9 mouse cellular contexts compared by ENCODE assay signal in genomic region chrX:51019884-51020283, GRCm38 (mm10). TPM values are rescaled to one million over a fixed set of nuclear protein-coding genes. Genes with fewer than 3 reads are reported as not detected.
A peak's percentile ranks its signal among the peaks of the same experiment; 100 is the strongest.
DNase-seq lines count a peak whose midpoint lies in the region; ATAC-seq and TF ChIP-seq lines count a peak whose summit lies in the region.
"Had no signal": no experiment of that assay in that cellular context is flagged by ENCODE, and none has a peak within 500 bp of the region (broad histone marks: within the 10 kb centered on the region; RNA-seq: fewer than 3 reads in every experiment).

No protein-coding gene starts in this region.

- DNase-seq in hindbrain, postnatal 0 days (ENCODE audit: low spot score): peak; percentile 36
- no peak for DNase-seq in hindbrain, embryonic 14.5 days (ENCODE audit: low spot score)
- DNase-seq in MEL (ENCODE audit: low read depth, low spot score): peak; percentile 32
- DNase-seq in cerebellum, adult 9-11 months: peak; percentile 30
- peak; percentile 78 for DNase-seq in heart, embryonic 10.5 days (ENCODE audit: low spot score)
- peak; percentile 61 for DNase-seq in liver
- DNase-seq in natural killer cell, adult 2 months (ENCODE audit: low spot score in 2 of 2): peak; percentile 41 to 44
- DNase-seq in frontal cortex, postnatal 10 days (ENCODE audit: low spot score in 2 of 2): no peak

- H3K9ac ChIP-seq in hindbrain, postnatal 0 days (replicated peaks; ENCODE audit: low read length): no peak overlapping the region
- H3K9ac ChIP-seq in hindbrain, embryonic 14.5 days: no peak overlapping the region
- H3K9ac ChIP-seq in MEL (ENCODE audit: control insufficient read depth, low read depth, low read length, poor library complexity, severe bottlenecking): no peak overlapping the region

- no peak overlapping the region for H3K27ac ChIP-seq in hindbrain, postnatal 0 days
- H3K27ac ChIP-seq in hindbrain, embryonic 14.5 days: no peak overlapping the region
- H3K27ac ChIP-seq in MEL (ENCODE audit: control insufficient read depth, low read depth, low read length): no peak overlapping the region
- peak overlapping the region; percentile 96 for H3K27ac ChIP-seq in heart, embryonic 10.5 days
- H3K27ac ChIP-seq: midbrain, embryonic 12.5 days had no signal

- no peaks in the 10 kb centered on the region for H3K36me3 ChIP-seq in hindbrain, postnatal 0 days (ENCODE audit: insufficient read depth, low read length)
- H3K36me3 ChIP-seq in hindbrain, embryonic 14.5 days (replicated peaks; ENCODE audit: control insufficient read depth, insufficient read depth): no peaks in the 10 kb centered on the region; the same call in 1 of the 2 replicates
- H3K36me3 ChIP-seq in MEL (ENCODE audit: control insufficient read depth in 1 of 2, insufficient read depth in 2 of 2, low read length in 2 of 2): peaks cover under 1 to 8% of the 10 kb centered on the region in 2 experiments
- no peaks in the 10 kb centered on the region for H3K36me3 ChIP-seq in heart, embryonic 10.5 days
- H3K36me3 ChIP-seq: midbrain, embryonic 12.5 days had no signal

- peak; percentile 51 for TF ChIP-seq CTCF in hindbrain, postnatal 0 days (IDR thresholded peaks at IDR 0.05; ENCODE audit: low read depth)
- TF ChIP-seq CTCF in MEL (IDR thresholded peaks at IDR 0.05 in 2 of 3, conservative IDR thresholded peaks at IDR 0.05 in 1 of 3; ENCODE audit: control insufficient read depth in 1 of 3, insufficient read depth in 1 of 3, low read depth in 2 of 3, low read length in 3 of 3, poor library complexity in 1 of 3, severe bottlenecking in 1 of 3): peak; percentile 8 to 28 (median 25); a peak in 3 of 6 replicates

- no peak overlapping the region for H3K4me3 ChIP-seq in hindbrain, postnatal 0 days (ENCODE audit: low read length)
- H3K4me3 ChIP-seq in hindbrain, embryonic 14.5 days (replicated peaks; ENCODE audit: low read length): no peak overlapping the region
- H3K4me3 ChIP-seq in MEL (ENCODE audit: control insufficient read depth in 1 of 2, insufficient read depth in 1 of 2, low read depth in 2 of 2, low read length in 2 of 2): no peak overlapping the region
- peak overlapping the region; percentile 65 for H3K4me3 ChIP-seq in heart, embryonic 10.5 days

- no peak for TF ChIP-seq POLR2A in MEL (IDR thresholded peaks at IDR 0.05; ENCODE audit: control insufficient read depth in 1 of 2, insufficient read depth in 1 of 2, low read depth in 1 of 2, low read length in 2 of 2, poor library complexity in 1 of 2)

- no peaks in the 10 kb centered on the region for H3K4me1 ChIP-seq in hindbrain, postnatal 0 days (ENCODE audit: insufficient read depth, low read length)
- peaks cover 6% of the 10 kb centered on the region; the same call in 1 of the 2 replicates for H3K4me1 ChIP-seq in hindbrain, embryonic 14.5 days (replicated peaks; ENCODE audit: control insufficient read depth, insufficient read depth, low read length)
- H3K4me1 ChIP-seq in MEL (ENCODE audit: control insufficient read depth in 1 of 2, insufficient read depth in 2 of 2, low read length in 2 of 2): no peaks in the 10 kb centered on the region
- no peaks in the 10 kb centered on the region; the same call in 1 of the 2 replicates for H3K4me1 ChIP-seq in heart, embryonic 10.5 days
- H3K4me1 ChIP-seq: midbrain, embryonic 12.5 days had no signal

- no peak for ATAC-seq in hindbrain, postnatal 0 days
- no peak for ATAC-seq in hindbrain, embryonic 14.5 days (ENCODE audit: low FRiP score)

- WGBS in hindbrain, postnatal 0 days: 58% methylated on average over 2 of the region's 2 CpGs
- 36% methylated on average over 2 of the region's 2 CpGs for WGBS in hindbrain, embryonic 14.5 days
- WGBS in heart, embryonic 10.5 days: 28% methylated on average over 2 of the region's 2 CpGs

- peaks cover 17% of the 10 kb centered on the region for H3K79me2 ChIP-seq in MEL (ENCODE audit: control insufficient read depth, insufficient read depth, low read length, poor library complexity)

- no peak for TF ChIP-seq RAD21 in MEL (IDR thresholded peaks at IDR 0.05; ENCODE audit: low read depth, low read length)

- no peaks in the 10 kb centered on the region for H3K27me3 ChIP-seq in hindbrain, postnatal 0 days (ENCODE audit: insufficient read depth, low read length)
- H3K27me3 ChIP-seq in hindbrain, embryonic 14.5 days (ENCODE audit: control insufficient read depth, insufficient read depth, low read length): no peaks in the 10 kb centered on the region
- no peaks in the 10 kb centered on the region; a peak in 1 of 4 replicates for H3K27me3 ChIP-seq in MEL (ENCODE audit: control insufficient read depth in 1 of 2, insufficient read depth in 2 of 2, low read length in 2 of 2)
- no peaks in the 10 kb centered on the region for H3K27me3 ChIP-seq in heart, embryonic 10.5 days (ENCODE audit: insufficient read depth, poor library complexity, severe bottlenecking)
- H3K27me3 ChIP-seq: midbrain, embryonic 12.5 days had no signal

- TF ChIP-seq EP300 in MEL (IDR thresholded peaks at IDR 0.05; ENCODE audit: low read depth in 1 of 2, low read length in 2 of 2): no peak

- H3K9me3 ChIP-seq in hindbrain, postnatal 0 days (ENCODE audit: low read length): no peaks in the 10 kb centered on the region
- H3K9me3 ChIP-seq in hindbrain, embryonic 14.5 days (ENCODE audit: control insufficient read depth, low read length): no peaks in the 10 kb centered on the region
- H3K9me3 ChIP-seq in MEL (replicated peaks; ENCODE audit: insufficient read depth, low read length): no peaks in the 10 kb centered on the region
- H3K9me3 ChIP-seq in heart, embryonic 10.5 days: no peaks in the 10 kb centered on the region
- H3K9me3 ChIP-seq: midbrain, embryonic 12.5 days had no signal

- H3K4me2 ChIP-seq in hindbrain, postnatal 0 days (ENCODE audit: low read depth, low read length): no peak overlapping the region
- H3K4me2 ChIP-seq in hindbrain, embryonic 14.5 days (replicated peaks): no peak overlapping the region

TF ChIP-seq in MEL, 35 proteins besides CTCF, POLR2A, EP300 and RAD21:
- TF ChIP-seq MYB (IDR thresholded peaks at IDR 0.05; ENCODE audit: low read depth, low read length): no peak
- no peak for TF ChIP-seq TAL1 (IDR thresholded peaks at IDR 0.05; ENCODE audit: low read length)
- TF ChIP-seq SMC3 (IDR thresholded peaks at IDR 0.05; ENCODE audit: low read depth, low read length): peak; percentile 29
- TF ChIP-seq USF2 (IDR thresholded peaks at IDR 0.05; ENCODE audit: borderline replicate concordance in 1 of 2, insufficient read depth in 1 of 2, low read depth in 1 of 2, low read length in 2 of 2): no peak
- TF ChIP-seq ELF1 (IDR thresholded peaks at IDR 0.05; ENCODE audit: low read depth, low read length): no peak
- no peak for TF ChIP-seq MAX (IDR thresholded peaks at IDR 0.05; ENCODE audit: low read length)
- no peak for TF ChIP-seq RCOR1 (IDR thresholded peaks at IDR 0.05; ENCODE audit: low read depth, low read length)
- TF ChIP-seq POLR2AphosphoS2 (IDR thresholded peaks at IDR 0.05; ENCODE audit: low read length): no peak

RNA-seq across cellular contexts. Expression of gene Rap2c, which starts 2.1 kb away (rescaled TPM):
- 15.8 and 15.9 TPM in 2 replicates for total RNA-seq in hindbrain, postnatal 0 days (2014; rRNA removed)
- 9.9 and 10.1 TPM in 2 replicates for polyA plus RNA-seq in hindbrain, postnatal 0 days (2015; fragmentation: Nextera tagmentation; extraction: Ambion mirVana)
- 18.2 and 18.8 TPM in 2 replicates for polyA plus RNA-seq in hindbrain, embryonic 14.5 days (2014; fragmentation: Nextera tagmentation; extraction: Ambion mirVana)
- total RNA-seq in MEL (2012; rRNA removed): 14.5 and 14.9 TPM in 2 replicates
- polyA plus RNA-seq in MEL (2012; ENCODE audit: insufficient read depth in 1 of 2, insufficient read length in 2 of 2, low read depth in 1 of 2, low replicate concordance in 2 of 2, missing spikeins in 1 of 2): 10 to 100 TPM in 1 of 2 experiments, not detected in 1; 16.0 TPM
- polyA plus RNA-seq in heart, embryonic 10.5 days (2016; fragmentation: Nextera tagmentation; extraction: Ambion mirVana): 29.3 and 33.3 TPM in 2 replicates

Comparison
In these comparisons a context has a peak if more than half of its experiments do, and no peak if none do; other contexts are left out.
1. DNase-seq: peak in hindbrain, postnatal 0 days (single experiment), MEL (single experiment), cerebellum, adult 9-11 months (single experiment), heart, embryonic 10.5 days (single experiment), liver (single experiment) and natural killer cell, adult 2 months (2 of 2); none in hindbrain, embryonic 14.5 days (single experiment) and frontal cortex, postnatal 10 days (0 of 2).